Mouse (Mus musculus) forelimb bud, embryonic 11.5 days (tissue): ENCODE measurements around the gene Aire.
A peak's percentile ranks its signal among the peaks of the same experiment; 100 is the strongest.
"Not testable (repeated sequence)": the region's sequence is repeated elsewhere in the genome, so short reads cannot be mapped to it uniquely, and the experiment has no call there.

Experiments
- DNase-seq: peaks from one replicate; pipeline ENCODE4 v3.0.0-alpha.2; 2012; ENCODE audit warnings: low read depth, low spot score

Aire gene

GRCm38 (mm10) chr10:78049519-78050035 lies 6.2 kb upstream of the Aire start:
- DNase-seq = no peak

DNA sequence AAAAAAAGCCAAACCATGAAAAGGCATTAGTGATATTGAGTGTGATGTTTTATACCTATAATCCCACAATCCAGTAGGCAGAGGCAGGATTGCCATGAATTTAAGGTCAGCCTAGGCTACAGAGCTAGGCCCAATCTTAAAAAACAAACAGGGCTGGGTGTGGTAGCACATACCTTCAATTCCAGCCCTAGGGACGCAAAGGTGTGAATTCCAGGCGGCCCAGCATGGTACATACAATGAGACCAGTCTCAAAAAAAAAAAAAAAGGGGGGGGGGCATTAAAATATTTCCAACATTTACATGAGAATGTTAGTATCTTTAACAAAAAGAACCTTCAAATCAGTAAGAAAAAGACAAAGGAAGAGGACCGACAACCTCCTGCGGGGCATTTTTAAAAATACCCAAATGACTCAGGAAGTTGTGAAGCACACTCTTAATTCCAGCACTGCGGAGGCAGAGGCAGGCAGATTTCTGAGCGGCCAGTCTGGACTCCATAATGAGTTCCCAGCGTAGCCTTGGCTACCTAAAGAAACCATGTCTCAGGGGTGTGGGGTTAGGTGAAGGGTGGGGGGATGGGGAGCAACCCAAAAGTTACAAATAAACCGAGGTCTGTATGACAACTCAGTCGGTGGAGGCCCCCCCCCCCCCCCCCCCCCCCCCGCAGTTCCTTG lies 4.8 kb upstream of the Aire start:
- no peak for DNase-seq

- DNase-seq = no peak
Measured at GRCm38 (mm10) chr10:78046388-78046787, 3.0 kb upstream of the Aire start.

DNA sequence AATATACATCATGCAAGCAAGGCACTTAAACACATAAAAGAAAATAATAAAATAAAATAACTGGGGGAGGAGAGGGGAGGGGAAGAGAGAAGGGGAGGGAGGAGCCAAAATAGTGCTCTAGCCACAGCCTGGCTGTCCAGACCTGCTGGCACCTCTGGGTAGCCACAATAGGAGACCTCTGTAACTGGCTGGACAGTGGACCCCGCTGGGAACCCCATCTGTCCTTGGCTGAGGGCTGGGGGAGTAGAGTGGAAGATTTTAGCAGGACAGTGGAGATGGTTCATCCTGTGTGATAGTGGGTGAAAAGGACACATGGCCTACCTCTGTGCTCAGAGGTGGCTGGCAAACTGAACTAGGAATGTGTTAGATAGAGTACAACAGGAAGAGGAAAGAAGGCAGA lies 1.1 kb upstream of the Aire start:
- DNase-seq = no peak

GRCm38 (mm10) chr10:78042697-78043405 lies 559 bp downstream of the Aire start:
- DNase-seq = no peak

DNA sequence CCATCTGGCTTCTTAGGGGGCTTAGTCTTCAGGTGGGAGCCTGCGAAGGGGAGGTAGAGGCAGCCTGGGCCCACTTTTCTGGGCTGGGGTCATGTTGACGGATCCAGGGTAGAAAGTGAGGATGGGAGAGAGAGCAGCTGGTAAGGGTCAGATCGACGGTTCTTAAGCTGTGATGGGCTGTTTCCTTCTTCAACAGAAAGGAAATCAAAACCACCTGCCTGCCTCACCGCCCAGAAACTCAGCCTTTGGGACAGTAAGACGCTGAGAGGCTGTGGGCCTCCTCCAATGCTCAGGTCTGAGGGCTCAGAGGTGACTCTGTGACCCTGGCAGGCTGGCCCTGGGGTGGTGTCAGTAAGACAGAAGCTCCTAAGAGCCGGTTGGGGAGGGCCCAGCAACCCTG lies 1.3 kb downstream of the Aire start:
- no peak for DNase-seq

DNA sequence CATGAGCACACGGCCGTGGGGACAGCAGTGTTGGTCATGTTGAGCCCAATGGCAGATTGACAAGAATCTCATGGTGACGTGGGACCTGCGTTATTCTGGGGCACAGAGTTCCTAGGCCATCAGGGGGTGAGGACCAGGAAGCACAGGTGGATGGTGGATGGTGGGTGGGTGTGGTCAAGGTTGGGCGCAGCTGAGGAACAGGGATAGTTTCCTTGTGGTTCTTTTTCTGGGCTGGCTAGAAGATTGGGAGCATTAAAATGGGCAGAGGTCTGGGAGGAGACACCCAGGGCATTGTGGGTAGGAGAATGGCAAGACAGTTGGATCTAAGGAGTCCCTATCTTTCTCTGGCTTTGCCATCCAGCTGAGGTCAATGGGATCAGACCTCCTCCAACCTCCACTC lies 1.8 kb downstream of the Aire start, which contains the start of gene Dnmt3l:
TSS of gene Dnmt3l (plus strand) at position 301 of the 400 bp plus-strand sequence.
- DNase-seq = no peak

GRCm38 (mm10) chr10:78037139-78037538 lies 6.3 kb downstream of the Aire start:
- DNase-seq = no peak

DNA sequence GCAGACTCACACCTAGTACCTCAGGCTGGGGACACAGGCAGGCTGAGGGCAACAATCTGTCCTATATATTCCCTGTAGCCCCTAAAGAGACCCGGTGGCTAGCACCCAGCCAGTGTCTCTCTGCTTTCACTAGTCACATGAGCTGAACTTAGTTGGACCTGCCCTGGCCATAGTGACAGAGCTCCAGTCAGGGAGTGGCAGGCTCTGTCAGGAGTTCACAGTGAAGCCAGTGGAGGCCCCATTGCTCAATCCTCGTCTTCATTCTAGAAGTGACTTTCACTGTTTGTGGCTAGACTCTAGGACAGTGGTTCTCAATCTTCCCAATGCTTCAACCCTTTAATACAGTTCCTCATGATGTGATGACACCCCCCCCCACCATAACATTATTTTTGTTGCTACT lies 11.4 kb downstream of the Aire start:
- DNase-seq = no peak

GRCm38 (mm10) chr10:78029080-78029479 lies 14.3 kb downstream of the Aire start:
- no peak for DNase-seq

GRCm38 (mm10) chr10:78028129-78028528 lies 15.3 kb downstream of the Aire start:
- DNase-seq = peak; percentile 87

DNA sequence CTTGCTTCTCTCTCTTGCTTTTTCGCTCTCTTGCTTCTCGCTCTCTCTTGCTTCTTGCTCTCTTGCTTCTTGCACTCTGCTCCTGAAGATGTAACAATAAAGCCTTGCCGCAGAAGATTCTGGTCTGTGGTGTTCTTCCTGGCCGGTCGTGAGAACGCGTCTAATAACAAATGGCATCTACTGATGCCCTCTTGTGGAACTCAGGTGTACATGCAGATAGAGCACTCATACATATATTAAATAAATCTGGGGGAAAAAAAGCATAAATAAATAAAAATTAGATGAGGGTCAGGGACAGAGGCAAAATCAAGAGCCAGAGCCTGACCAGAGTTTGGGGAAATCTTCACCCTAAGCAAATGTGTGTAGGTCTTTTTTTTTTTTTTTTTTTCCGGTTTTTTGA lies 18.0 kb downstream of the Aire start:
- DNase-seq = not testable (repeated sequence)

- DNase-seq = not testable (repeated sequence)
Measured at GRCm38 (mm10) chr10:78019984-78020383, 23.4 kb downstream of the Aire start.

DNA sequence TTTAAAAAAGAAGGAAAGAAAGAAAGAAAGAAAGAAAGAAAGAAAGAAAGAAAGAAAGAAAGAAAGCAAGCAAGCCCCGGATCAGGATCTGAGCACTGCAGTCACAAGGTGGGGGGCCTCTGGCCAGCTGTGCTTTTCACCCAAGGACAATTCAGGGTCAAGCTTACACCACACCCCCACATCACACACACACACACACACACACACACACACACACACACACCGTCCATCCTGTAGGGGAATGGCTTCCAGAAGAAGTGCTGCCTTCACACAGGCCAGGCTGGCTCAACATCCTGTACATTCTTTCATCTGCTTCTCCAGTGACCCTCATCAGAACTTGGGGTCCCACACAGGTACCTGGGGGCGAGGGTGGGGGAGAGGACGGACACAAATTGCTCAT lies 24.1 kb downstream of the Aire start:
- no peak for DNase-seq

DNA sequence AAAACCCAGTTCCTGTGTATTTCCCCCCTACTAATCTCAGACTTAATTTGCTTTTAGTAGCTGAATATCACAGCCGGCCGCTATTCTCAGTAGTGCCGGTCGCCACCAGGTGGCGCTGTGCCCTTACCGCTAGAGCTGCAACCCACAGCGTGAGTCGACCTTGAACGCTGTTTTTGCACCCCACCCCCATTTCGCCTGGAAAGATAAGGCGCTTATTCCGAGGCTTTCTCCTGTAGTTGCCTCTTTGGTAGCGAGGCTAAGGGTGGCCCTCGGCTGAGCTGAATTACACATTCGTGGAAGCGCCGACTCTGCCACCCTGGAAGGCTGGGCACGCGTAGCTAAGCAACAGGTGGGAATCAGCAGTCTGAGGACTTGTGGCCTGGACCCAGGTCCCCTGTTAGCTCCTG lies 24.6 kb downstream of the Aire start:
- peak; percentile 86 for DNase-seq

DNA sequence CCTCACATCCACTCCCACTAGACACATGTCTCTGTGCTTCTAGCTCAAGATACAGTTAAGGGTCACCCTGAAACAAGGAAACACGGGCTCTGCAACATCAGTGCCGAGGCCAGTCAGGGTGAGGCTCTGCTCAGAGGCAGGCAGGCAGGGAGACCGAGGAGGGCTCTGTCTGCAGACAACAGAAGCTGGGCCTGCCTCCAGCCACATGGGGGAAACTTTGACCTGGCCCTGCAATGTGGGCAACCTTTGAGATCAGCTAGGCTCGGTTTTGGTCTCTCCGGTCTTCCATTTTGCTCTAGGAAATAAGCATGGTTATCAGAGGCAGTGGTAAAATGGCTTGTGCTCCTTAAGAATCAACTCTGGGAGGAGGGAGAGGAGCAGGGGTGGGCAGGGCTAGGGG lies 27.0 kb downstream of the Aire start:
- no peak for DNase-seq

- no peak for DNase-seq
Measured at GRCm38 (mm10) chr10:78015489-78015888, 27.9 kb downstream of the Aire start.

- no peak for DNase-seq
Measured at GRCm38 (mm10) chr10:78012661-78013495, 30.5 kb downstream of the Aire start.

DNA sequence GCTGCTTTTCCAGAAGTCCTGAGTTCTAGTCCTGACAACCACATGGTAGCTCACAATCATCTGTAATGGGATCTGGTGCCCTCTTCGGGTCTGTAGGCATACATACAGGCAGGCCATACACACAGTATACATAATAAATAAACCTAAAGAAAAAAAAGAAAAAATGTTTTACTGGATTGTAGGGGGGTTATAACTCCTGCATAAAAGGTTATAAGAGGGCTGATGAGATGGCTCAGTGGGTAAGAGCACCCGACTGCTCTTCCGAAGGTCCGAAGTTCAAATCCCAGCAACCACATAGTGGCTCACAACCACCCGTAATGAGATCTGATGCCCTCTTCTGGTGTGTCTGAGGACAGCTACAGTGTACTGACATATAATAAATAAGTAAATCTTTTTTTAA lies 32.3 kb downstream of the Aire start:
- not testable (repeated sequence) for DNase-seq

DNA sequence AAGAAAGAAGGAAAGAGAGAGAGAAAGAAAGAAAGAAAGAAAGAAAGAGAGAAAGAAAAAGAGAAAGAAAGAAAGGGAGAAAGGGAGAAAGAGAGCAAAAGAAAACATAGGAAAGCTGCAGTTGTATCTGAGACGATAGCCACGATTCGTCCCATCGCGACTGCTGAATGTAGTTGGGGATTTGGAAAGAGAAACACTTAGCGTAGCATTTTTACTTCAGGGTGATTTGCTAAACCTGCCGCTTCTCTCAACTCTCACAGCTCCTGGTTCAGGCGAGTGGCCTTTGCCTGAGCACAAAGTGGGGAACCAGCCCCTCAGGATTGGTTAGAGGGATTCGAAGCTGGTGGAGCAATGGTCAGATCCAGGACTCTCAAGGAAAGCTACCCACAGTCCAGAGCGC lies 33.1 kb downstream of the Aire start:
- DNase-seq = no peak

- DNase-seq = no peak
Measured at GRCm38 (mm10) chr10:78009945-78010293, 33.5 kb downstream of the Aire start, which contains the start of gene Pfkl. Gene Pfkl, minus strand, starts transcription at chr10:78010083.
